Mouse (Mus musculus) layer of hippocampus, adult 18-20 months (tissue): Measurements from ENCODE around the gene Usp30. TPM values are rescaled to one million over a fixed set of nuclear protein-coding genes. Genes with fewer than 3 reads are reported as not detected.

ENCODE experiments used
- DNase-seq, 2 experiments: peaks; one replicate each; pipeline ENCODE4 v3.0.0; 2022; ENCODE audit warnings: low spot score in 2 of 2
- total RNA-seq, 2 experiments: library from RNA; stranded (reverse); gene quantifications; 2 replicates each; pipeline ENCODE4 v1.2.3; 2021

Usp30 gene
- total RNA-seq, 2 experiments from 2014 or later: 39.9 to 42.2 TPM

DNA sequence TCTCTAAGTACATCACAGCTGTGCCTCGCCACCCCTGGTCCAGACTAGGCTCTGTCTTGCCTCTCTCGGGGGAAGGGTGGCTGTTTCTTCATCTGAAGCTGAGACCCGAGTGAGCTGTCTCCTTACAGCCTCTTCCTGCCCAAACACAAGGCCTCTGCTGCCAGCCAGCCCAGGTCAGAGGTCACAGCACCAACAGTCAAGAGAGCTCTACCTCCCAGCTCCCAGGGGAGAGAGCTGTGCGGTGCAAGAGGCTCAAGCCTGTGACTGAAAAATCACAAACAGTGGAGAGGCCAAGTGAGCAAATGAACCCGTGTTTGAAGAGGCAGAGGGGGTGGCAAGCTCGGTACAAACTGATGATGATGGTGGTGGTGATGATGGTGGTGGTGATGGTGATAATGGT, 1.3 kb downstream of the Usp30 start:
- DNase-seq: no peak

- DNase-seq: no peak
These were observed 2.3 kb downstream of the Usp30 start for GRCm38 (mm10) chr5:114067543-114067942.

DNA sequence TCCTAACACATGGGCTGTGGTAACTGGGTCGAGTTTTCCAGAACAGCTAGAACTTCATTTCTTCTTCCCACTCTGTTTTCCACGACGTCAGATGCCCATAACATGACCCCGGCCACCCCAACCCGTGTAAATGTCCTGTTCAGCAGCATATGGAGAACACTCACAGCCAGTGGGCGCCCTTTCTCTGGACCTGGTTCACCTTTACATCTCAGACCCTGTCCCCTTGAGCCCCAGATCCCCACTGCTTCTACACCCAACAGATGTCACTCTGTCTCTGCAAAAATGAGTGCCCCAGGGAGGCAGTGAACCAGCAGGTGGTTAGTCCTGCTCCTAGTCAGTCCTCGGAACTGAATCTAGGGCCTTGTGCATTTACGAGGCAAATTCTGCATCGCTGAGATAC, 2.7 kb downstream of the Usp30 start:
- DNase-seq: no peak

DNA sequence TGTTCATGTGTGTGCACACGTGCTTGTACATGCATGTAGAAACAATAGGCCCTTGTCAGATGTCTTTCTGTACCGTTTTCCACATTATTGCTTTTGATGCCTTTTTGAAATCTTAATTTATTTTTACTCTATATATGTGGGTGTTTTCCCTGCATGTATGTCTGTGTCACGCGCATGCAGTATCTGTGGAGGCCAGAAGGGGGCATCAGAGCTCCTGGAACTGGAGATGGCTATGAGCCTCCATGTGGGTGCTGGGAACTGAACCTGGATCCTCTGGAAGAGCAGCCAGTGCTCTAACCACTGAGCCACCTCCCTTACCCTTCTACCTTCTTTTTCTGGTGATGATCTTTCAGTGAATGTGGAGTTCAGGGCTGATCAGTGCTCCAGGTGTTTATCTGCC, 5.6 kb downstream of the Usp30 start:
- DNase-seq: no peak

GRCm38 (mm10) chr5:114072262-114072661, 7.0 kb downstream of the Usp30 start:
- DNase-seq: no peak

GRCm38 (mm10) chr5:114077009-114077408, 11.7 kb downstream of the Usp30 start:
- DNase-seq: no peak

- DNase-seq: no peak
These were observed 20.2 kb downstream of the Usp30 start for GRCm38 (mm10) chr5:114085501-114085900.

GRCm38 (mm10) chr5:114087875-114088480, 22.7 kb downstream of the Usp30 start:
- DNase-seq: no peak

DNA sequence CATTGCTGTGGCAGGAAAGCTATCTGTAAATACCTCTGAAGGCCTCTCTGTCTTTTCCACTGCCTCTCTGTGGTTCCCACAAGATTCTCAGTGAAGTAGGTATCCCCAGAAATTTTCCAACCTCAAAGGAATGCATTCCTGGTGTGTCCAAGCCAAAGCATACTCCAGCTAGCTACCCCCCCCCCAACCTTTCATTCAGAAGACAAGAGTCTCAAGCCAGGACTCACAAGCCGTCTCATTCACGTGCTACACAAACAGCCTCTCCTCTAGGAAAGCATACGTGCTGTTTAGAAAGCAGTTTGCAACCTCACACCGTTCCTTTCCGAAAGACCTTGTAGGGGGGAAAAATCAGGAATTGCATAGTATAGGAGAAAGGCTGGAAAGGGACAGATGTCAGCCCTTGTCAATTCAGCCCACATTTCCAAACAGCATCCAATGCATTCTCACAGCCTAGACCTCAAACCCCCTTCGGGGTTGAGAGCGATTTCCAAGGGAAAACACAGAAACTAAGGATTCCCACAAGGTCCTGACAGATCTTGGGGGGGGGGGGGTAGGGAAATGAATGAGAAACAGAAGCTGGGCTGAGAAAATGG, 25.3 kb downstream of the Usp30 start:
- no peak for DNase-seq

- peak; percentile 80 to 81 for DNase-seq
These were observed 26.0 kb downstream of the Usp30 start, which contains the start of gene Svop for GRCm38 (mm10) chr5:114091057-114091807. TSS of gene Svop (minus strand) at chr5:114091570.

- DNase-seq: peak; percentile 94 to 96
These were observed 34.6 kb downstream of the Usp30 start for GRCm38 (mm10) chr5:114099709-114100389.

GRCm38 (mm10) chr5:114100390-114101099, 35.3 kb downstream of the Usp30 start:
- no peak for DNase-seq

DNA sequence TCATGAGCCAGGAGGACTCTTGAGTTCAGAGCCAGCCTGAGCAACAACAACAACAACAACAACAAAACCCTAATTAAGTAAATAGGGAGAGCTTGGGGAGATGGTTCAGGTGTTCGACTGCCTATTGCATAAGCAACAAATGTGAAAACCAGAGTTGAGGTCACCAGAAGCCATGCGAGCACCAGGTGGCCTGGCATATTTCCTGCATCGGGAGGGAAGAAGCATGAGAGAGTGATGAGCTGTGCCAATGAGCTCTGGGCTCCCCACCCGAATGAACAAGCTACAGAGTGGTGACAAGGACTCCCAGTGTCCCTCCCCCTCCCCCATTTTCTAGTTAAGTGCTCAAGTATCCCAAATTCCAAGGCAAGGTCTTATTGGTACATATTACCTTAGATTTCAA, 36.6 kb downstream of the Usp30 start:
- DNase-seq: no peak

GRCm38 (mm10) chr5:114102807-114103206, 37.5 kb downstream of the Usp30 start:
- peak in 1 of 2 experiments; percentile 40 for DNase-seq

DNA sequence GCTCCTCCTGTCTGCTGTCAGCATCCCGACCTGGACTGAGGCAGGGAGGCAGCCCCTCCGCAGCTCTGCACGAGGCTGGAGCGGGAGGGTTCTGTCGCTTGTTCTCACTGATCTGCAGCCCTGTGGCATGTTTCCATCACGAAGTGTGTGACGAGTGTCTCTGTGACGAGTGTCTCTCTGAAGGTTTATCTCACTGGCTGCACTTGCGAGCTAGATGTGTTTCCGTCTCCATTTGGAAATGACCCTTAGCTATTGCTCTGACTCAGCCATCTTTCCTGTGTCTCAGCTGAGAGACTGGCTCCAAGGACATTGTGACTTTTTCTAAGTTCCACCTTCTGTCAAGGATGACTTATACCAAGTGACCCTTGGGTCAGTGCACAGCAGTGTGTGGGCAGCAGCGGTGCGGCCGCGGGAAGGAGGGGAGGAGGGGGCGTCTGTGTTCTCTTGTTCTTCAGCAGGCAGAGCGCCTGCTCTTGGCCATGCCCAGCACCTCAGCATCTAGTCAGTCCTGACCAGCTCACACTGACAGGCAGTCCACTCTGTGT, 41.2 kb downstream of the Usp30 start:
- no peak for DNase-seq

DNA sequence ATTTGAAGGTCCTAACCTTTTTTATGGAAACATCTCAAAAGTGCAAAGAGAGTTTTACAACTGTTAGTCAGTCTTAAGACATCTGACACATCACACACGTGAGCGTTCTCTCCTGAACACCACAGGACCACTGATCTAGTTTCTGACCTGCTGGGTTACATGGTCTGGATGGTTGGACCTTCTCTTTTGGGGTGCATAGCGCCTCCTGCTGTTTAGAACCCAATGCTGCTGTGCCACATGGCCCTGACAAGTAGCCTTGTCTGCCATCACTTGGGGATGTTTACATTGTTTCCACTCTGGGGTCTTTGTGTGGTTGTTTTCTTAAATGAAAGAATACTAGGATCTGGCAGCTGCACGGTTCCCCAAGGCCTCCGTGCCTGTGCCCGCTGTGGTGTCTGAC, 48.1 kb downstream of the Usp30 start:
- no peak for DNase-seq

DNA sequence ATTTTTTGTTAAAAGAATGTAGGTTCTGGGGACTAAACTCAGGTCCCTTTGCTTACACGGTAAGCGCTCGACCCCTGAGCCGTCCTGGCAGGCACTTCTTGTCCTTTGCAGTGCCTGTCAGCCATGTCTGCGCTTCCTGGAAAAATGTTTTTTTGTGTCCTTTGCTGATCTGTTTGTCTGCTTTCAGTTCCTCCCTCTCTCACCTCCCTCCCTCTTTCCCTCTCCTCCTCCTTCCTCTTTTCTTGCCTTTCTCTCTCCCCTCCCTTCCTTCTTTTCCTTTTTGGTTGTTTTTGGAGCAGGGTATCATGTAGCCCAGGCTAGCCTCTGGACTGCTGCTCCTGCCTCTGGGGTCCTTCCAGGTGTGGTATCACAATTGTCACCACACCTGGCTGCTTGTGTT, 49.8 kb downstream of the Usp30 start:
- DNase-seq: no peak

DNA sequence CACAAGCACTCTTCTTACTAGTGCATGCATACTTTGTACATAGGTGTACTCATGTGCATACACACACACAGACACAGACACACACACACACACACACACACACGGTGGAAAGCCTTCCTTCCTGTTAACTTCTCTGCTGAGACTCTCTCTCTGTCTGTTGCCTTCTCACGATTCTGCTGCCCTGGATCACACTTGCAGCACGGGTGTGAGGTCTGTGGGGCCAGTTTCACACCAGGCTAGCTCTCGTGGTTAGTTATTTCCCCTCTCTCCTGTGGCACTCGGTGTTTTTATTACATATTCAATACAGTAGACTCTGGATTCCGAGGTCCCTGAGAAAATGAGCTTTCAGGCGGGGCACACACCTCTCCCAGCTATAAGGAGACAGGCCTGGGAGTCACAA, 51.3 kb downstream of the Usp30 start:
- no peak for DNase-seq

GRCm38 (mm10) chr5:114119806-114120205, 54.5 kb downstream of the Usp30 start:
- no peak for DNase-seq

DNA sequence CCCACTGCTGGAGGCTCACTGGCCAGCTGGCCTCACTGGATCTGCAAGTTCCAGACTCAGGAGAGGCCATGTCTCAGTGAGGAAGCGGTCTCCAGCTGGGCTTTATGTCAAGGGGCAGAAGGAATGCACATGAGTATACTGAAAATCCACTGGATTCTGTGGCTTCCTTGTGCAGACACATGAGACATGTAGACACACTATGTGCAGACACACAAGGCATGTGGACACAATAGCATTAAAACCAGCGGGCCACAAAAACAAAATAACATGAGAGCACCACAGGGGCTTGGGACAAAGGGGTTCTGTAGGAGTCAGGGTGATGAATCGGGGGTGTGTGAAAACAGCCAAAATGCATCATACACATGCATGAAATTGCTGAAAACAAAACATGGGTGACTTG, 60.7 kb downstream of the Usp30 start:
- no peak for DNase-seq
